Mouse (Mus musculus) G1E (cell line): ENCODE measurements around the gene Mgat3. TPM values are rescaled to one million over a fixed set of nuclear protein-coding genes. Genes with fewer than 3 reads are reported as not detected.

Experiments
- ATAC-seq: 2 replicates; pipeline ENCODE4 v1.8.0; 2016; ENCODE audit warnings: mild to moderate bottlenecking; ENCODE audit not compliant: insufficient number of reproducible peaks, poor library complexity, low FRiP score, severe bottlenecking; ENCODE audit errors: extremely low read depth
- DNase-seq: peaks from one replicate; pipeline ENCODE4 v3.0.0; 2012; ENCODE audit warnings: low spot score
- H3K27me3 ChIP-seq: 2 replicates; pipeline ENCODE4 v1.6.1; 2012; ENCODE audit warnings: mild to moderate bottlenecking, low read length, inconsistent platforms; ENCODE audit not compliant: insufficient read depth
- H3K36me3 ChIP-seq: replicated peaks from 2 replicates; pipeline ENCODE3; 2012; ENCODE audit warnings: mild to moderate bottlenecking, inconsistent platforms
- H3K4me1 ChIP-seq: 2 replicates; pipeline ENCODE4 v1.6.1; 2012; ENCODE audit warnings: low read depth, low read length, inconsistent platforms, mixed read lengths; ENCODE audit not compliant: insufficient read depth
- H3K4me3 ChIP-seq: 2 replicates; pipeline ENCODE4 v1.5.1; 2012; ENCODE audit warnings: low read depth, mild to moderate bottlenecking, inconsistent platforms, low read length, moderate library complexity, mixed read lengths
- H3K9me3 ChIP-seq: replicated peaks from 2 replicates; pipeline ENCODE4 v1.6.1; 2012; ENCODE audit warnings: inconsistent platforms
- CTCF ChIP-seq: IDR thresholded peaks from 2 replicates; pipeline ENCODE4 v1.5.1; 2012; ENCODE audit warnings: low read depth, low read length, inconsistent platforms, mixed read lengths
- GATA1 ChIP-seq: IDR thresholded peaks from 2 replicates; pipeline ENCODE4 v1.6.1; 2012; ENCODE audit warnings: borderline replicate concordance, low read length, inconsistent platforms, mixed read lengths
- GATA2 ChIP-seq: IDR thresholded peaks from 2 replicates; pipeline ENCODE4 v1.6.1; 2012; ENCODE audit warnings: low read depth, low read length, inconsistent platforms, borderline replicate concordance
- POLR2AphosphoS5 ChIP-seq: IDR thresholded peaks from 2 replicates; pipeline ENCODE4 v1.6.1; 2012; ENCODE audit warnings: low read depth, low read length, inconsistent platforms; ENCODE audit not compliant: insufficient replicate concordance
- TAL1 ChIP-seq: conservative IDR thresholded peaks from 2 replicates; pipeline ENCODE4 v1.6.1; 2012; ENCODE audit warnings: low read depth, low read length, inconsistent platforms, mixed read lengths
- polyA plus RNA-seq: library from polyadenylated mRNA; stranded (reverse); fragments of >175 nt; gene quantifications from 2 replicates; pipeline ENCODE4 v1.2.3, GENCODE M21; 2012
- total RNA-seq, 2 experiments: library from RNA; stranded (forward) in 1 of 2; stranded (reverse) in 1 of 2; fragments of 200-1000 nt in 1 of 2; fragments of >200 nt in 1 of 2; fragmentation: Nextera tagmentation in 1 of 2; gene quantifications; 2 replicates each; pipeline ENCODE4 v1.2.3; 2014 to 2017

The Mgat3 gene
- total and polyA plus RNA-seq, 3 experiments = not detected

DNA sequence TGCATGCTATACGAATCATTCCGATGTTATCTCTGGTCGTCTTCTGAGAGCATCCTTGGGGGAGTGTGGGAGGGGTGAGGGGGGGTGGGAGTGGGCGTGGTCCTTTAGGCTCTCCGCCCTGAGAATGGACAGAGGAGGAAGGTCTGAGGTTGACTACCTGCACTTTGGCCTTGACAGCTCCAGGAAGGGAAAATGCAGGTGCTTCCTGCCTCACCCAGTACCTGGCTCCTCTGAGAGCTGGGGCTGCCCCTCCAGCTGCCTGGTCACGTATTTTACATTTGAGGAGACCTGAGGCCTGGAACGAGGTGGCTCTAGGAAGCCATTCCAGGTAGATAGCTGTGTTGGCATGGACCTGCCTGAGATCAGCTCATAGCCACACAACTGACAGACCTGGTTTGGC, 19.3 kb downstream of the Mgat3 start:
- DNase-seq (no peak), ATAC-seq (no peak)

DNA sequence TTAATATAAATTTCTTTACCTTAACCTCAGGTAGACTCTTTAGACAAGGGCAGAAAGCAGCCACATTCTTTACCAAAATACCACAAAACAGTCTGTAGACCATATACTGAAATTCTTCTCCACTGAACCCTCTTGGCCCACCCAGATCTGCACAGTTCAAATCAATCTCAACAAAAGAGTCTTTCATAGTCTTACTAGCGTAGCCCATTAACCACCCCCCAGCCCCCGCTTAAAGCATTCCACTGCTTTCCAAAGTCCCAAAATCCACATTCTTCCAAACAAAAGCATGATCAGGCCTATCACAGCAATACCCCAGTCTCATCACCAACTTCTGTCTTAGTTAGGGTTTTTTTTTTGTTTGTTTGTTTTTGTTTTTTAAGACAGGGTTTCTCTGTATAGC, 26.0 kb downstream of the Mgat3 start:
- ATAC-seq = no peak
- TF ChIP-seq POLR2AphosphoS5 = no peak
- no peak for TF ChIP-seq CTCF
- no peak for TF ChIP-seq GATA2
- no peak for TF ChIP-seq GATA1
- no peak for TF ChIP-seq TAL1

More for the DNA sequence above, 19.3 kb downstream of the Mgat3 start:
- no peaks in the 10 kb centered on the region for H3K9me3 ChIP-seq
- H3K36me3 ChIP-seq = no peaks in the 10 kb centered on the region
- H3K4me1 ChIP-seq = no peaks in the 10 kb centered on the region
- H3K4me3 ChIP-seq = no peak overlapping the region
- TF ChIP-seq GATA2 (no peak), CTCF (no peak), TAL1 (no peak), POLR2AphosphoS5 (no peak), GATA1 (no peak)
- peaks cover 34% of the 10 kb centered on the region for H3K27me3 ChIP-seq

DNA sequence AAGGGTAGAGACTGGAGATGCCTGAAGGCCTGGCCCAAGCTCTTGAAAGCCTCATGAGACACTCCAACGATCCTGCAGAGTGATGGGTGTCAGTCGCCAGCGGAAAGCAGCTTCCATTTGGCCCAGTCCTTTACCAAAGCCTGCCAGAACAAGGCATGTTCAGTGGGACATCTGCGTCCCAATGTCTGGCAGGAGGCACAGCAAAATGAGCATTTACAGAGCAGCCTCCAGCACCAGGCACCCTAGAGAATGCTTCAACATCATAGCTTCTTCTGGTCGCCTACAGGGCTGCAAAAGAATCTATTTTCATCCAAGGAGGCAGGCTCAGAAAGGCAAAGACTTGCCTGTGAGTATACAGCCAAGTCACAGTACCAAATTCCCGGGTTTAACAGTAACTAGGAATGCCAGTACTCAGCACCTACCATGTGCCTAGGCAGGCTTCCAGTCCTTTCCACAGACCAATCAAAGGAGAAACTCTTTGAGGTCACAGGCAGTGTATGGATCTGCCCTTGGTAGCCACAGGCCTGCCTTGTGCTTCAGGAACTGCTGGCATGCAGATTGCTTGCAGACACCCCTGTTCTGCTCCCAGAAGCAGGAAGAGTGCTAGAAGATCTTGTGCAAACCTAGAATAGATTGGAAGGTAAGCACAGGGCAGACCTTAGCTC, 28.7 kb downstream of the Mgat3 start:
- H3K4me3 ChIP-seq = no peak overlapping the region
- H3K36me3 ChIP-seq = no peaks in the 10 kb centered on the region
- no peaks in the 10 kb centered on the region for H3K4me1 ChIP-seq
- no peaks in the 10 kb centered on the region for H3K9me3 ChIP-seq
- TF ChIP-seq POLR2AphosphoS5 = no peak
- TF ChIP-seq CTCF = no peak
- ATAC-seq = no peak
- peaks cover 14% of the 10 kb centered on the region for H3K27me3 ChIP-seq
- no peak for DNase-seq

More for the DNA sequence above, 26.0 kb downstream of the Mgat3 start:
- DNase-seq = no peak
- H3K9me3 ChIP-seq = no peaks in the 10 kb centered on the region
- peaks cover 14% of the 10 kb centered on the region for H3K27me3 ChIP-seq
- H3K4me3 ChIP-seq = no peak overlapping the region
- no peaks in the 10 kb centered on the region for H3K4me1 ChIP-seq
- no peaks in the 10 kb centered on the region for H3K36me3 ChIP-seq

DNA sequence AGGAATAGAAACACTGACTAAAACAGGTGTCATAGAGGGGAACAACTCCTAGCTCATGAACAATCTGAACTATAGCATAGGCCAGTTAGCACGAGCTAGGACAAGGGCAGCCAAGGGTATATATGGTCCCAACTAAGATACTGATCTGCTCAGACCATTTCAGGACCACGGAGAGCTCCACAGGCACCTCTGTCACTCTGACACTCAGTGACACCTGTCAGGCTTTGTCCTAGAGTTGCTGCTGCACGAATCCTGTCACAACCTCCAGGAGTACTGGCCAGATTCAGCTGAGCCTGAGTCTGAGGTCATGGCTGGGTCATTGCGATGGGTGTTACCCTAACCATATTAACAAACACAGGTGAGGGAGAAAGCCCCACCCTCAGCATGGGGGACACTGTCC, 29.9 kb downstream of the Mgat3 start:
- Histone ChIP-seq H3K9me3 (no peaks in the 10 kb centered on the region), H3K27me3 (peaks cover 14% of the 10 kb centered on the region), H3K36me3 (no peaks in the 10 kb centered on the region), H3K4me3 (no peak overlapping the region), H3K4me1 (no peaks in the 10 kb centered on the region)
- ATAC-seq = no peak
- DNase-seq = no peak
- TF ChIP-seq GATA2 = no peak
- TF ChIP-seq TAL1 = no peak
- no peak for TF ChIP-seq CTCF
- no peak for TF ChIP-seq POLR2AphosphoS5
- no peak for TF ChIP-seq GATA1

DNA sequence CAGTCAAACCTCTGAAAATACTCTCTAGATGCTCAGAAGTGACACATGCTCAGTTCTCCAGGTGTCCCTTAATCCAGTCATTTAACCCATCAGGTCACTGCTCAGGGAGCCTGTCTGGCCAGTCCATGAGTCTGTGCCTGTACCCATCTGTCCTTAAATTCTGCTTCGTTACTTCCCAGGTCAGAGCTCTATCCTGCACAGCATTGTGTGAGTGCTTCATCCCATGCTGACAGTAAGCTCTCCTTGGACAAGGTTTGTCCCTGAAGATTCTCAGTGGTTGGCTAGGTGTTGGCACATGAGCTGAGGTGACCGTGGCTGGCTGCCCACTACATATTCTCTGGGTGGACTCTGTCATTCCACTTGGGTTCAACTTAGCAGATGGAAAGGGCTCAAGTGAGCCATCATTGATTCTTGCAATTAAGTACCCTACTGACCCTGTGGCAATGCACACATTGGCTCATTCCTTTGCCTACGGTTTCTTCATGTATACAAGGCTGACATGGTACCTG, 32.6 kb downstream of the Mgat3 start:
- DNase-seq = no peak
- ATAC-seq = no peak
- Histone ChIP-seq H3K27me3 (peaks cover 12% of the 10 kb centered on the region), H3K36me3 (no peaks in the 10 kb centered on the region), H3K4me3 (no peak overlapping the region), H3K4me1 (no peaks in the 10 kb centered on the region), H3K9me3 (no peaks in the 10 kb centered on the region)
- TF ChIP-seq POLR2AphosphoS5 = no peak
- TF ChIP-seq CTCF = no peak
- TF ChIP-seq GATA2 = no peak
- no peak for TF ChIP-seq TAL1
- no peak for TF ChIP-seq GATA1

DNA sequence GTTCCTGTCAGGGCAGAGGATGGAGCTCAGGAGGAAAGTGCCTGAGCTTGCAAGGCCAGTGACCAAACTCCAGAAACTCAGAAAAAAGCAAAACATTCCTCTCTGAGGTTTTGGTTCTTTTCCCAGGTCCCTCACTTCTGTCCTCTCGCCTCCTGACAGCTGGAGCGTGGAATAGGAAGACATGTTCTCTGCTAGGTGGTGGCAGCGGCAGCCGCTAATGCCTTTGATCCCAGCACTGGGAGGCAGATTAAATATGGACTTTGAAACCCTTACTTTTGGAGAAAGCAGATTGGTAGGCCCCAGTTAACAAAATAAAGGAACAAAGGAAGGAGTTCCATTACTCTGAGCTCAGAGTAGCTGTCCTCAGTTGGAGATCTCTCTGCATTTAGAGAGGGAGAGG, 34.9 kb downstream of the Mgat3 start:
- TF ChIP-seq GATA2 (no peak), TAL1 (no peak), POLR2AphosphoS5 (no peak), GATA1 (no peak), CTCF (no peak)
- no peaks in the 10 kb centered on the region for H3K9me3 ChIP-seq
- H3K27me3 ChIP-seq = peaks cover 19% of the 10 kb centered on the region
- H3K36me3 ChIP-seq = no peaks in the 10 kb centered on the region
- DNase-seq (no peak), ATAC-seq (no peak)
- no peak overlapping the region for H3K4me3 ChIP-seq
- no peaks in the 10 kb centered on the region for H3K4me1 ChIP-seq

DNA sequence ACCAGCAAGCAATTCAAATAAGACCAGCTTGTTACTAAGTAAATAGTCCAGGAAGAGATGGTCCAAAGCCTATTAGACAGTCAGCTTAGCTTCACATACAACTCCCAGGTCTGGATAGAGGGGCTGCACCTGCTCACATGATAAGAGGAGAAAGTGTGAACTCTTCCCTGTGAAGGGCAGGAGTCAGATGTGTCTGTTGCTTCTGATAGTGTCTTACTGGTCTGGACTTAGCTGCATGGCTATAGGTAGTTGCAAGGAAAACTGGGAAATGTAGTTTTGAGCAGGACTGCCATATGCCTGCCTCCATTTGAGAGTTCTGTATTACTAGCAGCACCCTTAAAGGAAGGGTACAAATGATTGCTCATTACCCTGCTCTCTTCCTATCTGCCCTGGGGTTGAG, 40.2 kb downstream of the Mgat3 start:
- Histone ChIP-seq H3K36me3 (no peaks in the 10 kb centered on the region), H3K9me3 (no peaks in the 10 kb centered on the region), H3K4me3 (no peak overlapping the region), H3K27me3 (peaks cover 26% of the 10 kb centered on the region), H3K4me1 (peaks cover 13% of the 10 kb centered on the region)
- no peak for ATAC-seq
- TF ChIP-seq POLR2AphosphoS5 = no peak
- no peak for TF ChIP-seq GATA2
- no peak for TF ChIP-seq GATA1
- DNase-seq = no peak
